Mouse (Mus musculus) heart, adult 18-20 months (tissue): ENCODE data around the gene Pdcd11. TPM values are rescaled to one million over a fixed set of nuclear protein-coding genes. Genes with fewer than 3 reads are reported as not detected.

ENCODE experiments used
- DNase-seq, 2 experiments: peaks; one replicate each; pipeline ENCODE4 v3.0.0; 2021 to 2022; ENCODE audit warnings: mixed read lengths in 1 of 2
- total RNA-seq, 2 experiments: library from RNA; stranded (reverse); gene quantifications; 2 replicates each; pipeline ENCODE4 v1.2.3; 2021

Gene Pdcd11
- total RNA-seq, 2 experiments from 2014 or later = 11.2 to 12.9 TPM

- peak; percentile 76 to 94 for DNase-seq
Measured at GRCm38 (mm10) chr19:47168793-47169412, 78.3 kb downstream of the Pdcd11 start.

GRCm38 (mm10) chr19:47174515-47174914 is 83.9 kb downstream of the Pdcd11 start:
- DNase-seq = peak; percentile 22 to 25

GRCm38 (mm10) chr19:47175472-47175871 is 84.9 kb downstream of the Pdcd11 start:
- DNase-seq = no peak

- no peak for DNase-seq
Measured at GRCm38 (mm10) chr19:47176916-47177505, 86.4 kb downstream of the Pdcd11 start.

GRCm38 (mm10) chr19:47178001-47178400 is 87.4 kb downstream of the Pdcd11 start:
- peak in 1 of 2 experiments; percentile 20 for DNase-seq

- peak; percentile 31 to 39 for DNase-seq
Measured at GRCm38 (mm10) chr19:47178431-47179271, 88.1 kb downstream of the Pdcd11 start, which contains the start of gene Neurl1a. TSS of gene Neurl1a (plus strand) at chr19:47178820.

GRCm38 (mm10) chr19:47179272-47179809 is 88.8 kb downstream of the Pdcd11 start:
- peak in 1 of 2 experiments; percentile 10 for DNase-seq

- DNase-seq = no peak
Measured at GRCm38 (mm10) chr19:47180011-47180410, 89.4 kb downstream of the Pdcd11 start.

Other genes with a start within 250 kb of the Pdcd11 start
- not detected for gene Ina, start 76.1 kb upstream of the Pdcd11 start, total RNA-seq
- gene Nt5c2, start 75.6 kb upstream of the Pdcd11 start, total RNA-seq = 10 to 100 TPM; 63.6 to 64.0 TPM
- 1 to 10 TPM; 2.7 to 3.7 TPM for gene Pcgf6, start 39.9 kb upstream of the Pdcd11 start, total RNA-seq
- 1 to 10 TPM; 2.4 to 2.6 TPM for gene Taf5, start 23.0 kb upstream of the Pdcd11 start, total RNA-seq
- 1,000 to 10,000 TPM; 2,301 to 2,526 TPM for gene Usmg5, start 121 bp upstream of the Pdcd11 start, total RNA-seq
- gene Calhm2, start 47.5 kb downstream of the Pdcd11 start, total RNA-seq = 1 to 10 TPM; 3.9 to 6.1 TPM
- gene Calhm1, start 53.5 kb downstream of the Pdcd11 start, total RNA-seq = not detected
- gene Calhm3, start 67.0 kb downstream of the Pdcd11 start, total RNA-seq = not detected
- 1 to 10 TPM; 1.9 TPM for gene Neurl1a, start 88.1 kb downstream of the Pdcd11 start, total RNA-seq